Comparison of ENCODE assay signal across 7 mouse cellular contexts in genomic region chr12:59095104-59096025, GRCm38 (mm10). TPM values are rescaled to one million over a fixed set of nuclear protein-coding genes. Genes with fewer than 3 reads are reported as not detected.
DNase-seq lines count a peak whose midpoint lies in the region; ATAC-seq and TF ChIP-seq lines count a peak whose summit lies in the region.

Gene Mia2 (plus strand): TSS chr12:59095799.

- CTCF ChIA-PET in Patski (lab: Charles Lee): interaction anchor here (0.7 to 1.9 kb wide), 3 partner anchors 19 to 34 kb away, joined by 3 to 5 read pairs (median 4); partner anchors contain the start of genes Pnn and Trappc6b

- peak within 1 kb of the TSS; percentile 28; the same call in 1 of the 2 replicates for H3K9ac ChIP-seq in liver, embryonic 11.5 days (ENCODE audit: low read depth, low read length)
- H3K9ac ChIP-seq in neural tube, embryonic 13.5 days: no peak within 1 kb of the TSS

- TF ChIP-seq CTCF in Patski (IDR thresholded peaks at IDR 0.05): no peak
- no peak for TF ChIP-seq CTCF in brain, embryonic 14.5 days (IDR thresholded peaks at IDR 0.05; ENCODE audit: borderline replicate concordance, extremely low read depth, insufficient read depth, insufficient read length)

- no peak for TF ChIP-seq POLR2A in brain, embryonic 14.5 days (IDR thresholded peaks at IDR 0.05; ENCODE audit: borderline replicate concordance, extremely low read depth, insufficient read depth, insufficient read length, poor library complexity, severe bottlenecking)

- H3K36me3 ChIP-seq in liver, embryonic 11.5 days (ENCODE audit: control insufficient read depth, insufficient read depth, low read length): no peaks in the 10 kb centered on the region
- H3K36me3 ChIP-seq in neural tube, embryonic 13.5 days: no peaks in the 10 kb centered on the region

- peak within 1 kb of the TSS; percentile 56; the same call in 1 of the 2 replicates for H3K27ac ChIP-seq in liver, embryonic 11.5 days (ENCODE audit: low read depth, low read length)
- H3K27ac ChIP-seq in neural tube, embryonic 13.5 days (replicated peaks): no peak within 1 kb of the TSS

- peak; percentile 66 for DNase-seq in Patski (ENCODE audit: low read depth, low spot score)
- DNase-seq in brain, embryonic 14.5 days (ENCODE audit: low read depth): no peak
- DNase-seq in kidney, adult 11 months: peak; percentile 85
- DNase-seq in liver, embryonic 11.5 days (ENCODE audit: low spot score): no peak
- DNase-seq in cerebellum, postnatal 4 days (ENCODE audit: low spot score in 2 of 2): no peak

- no peaks in the 10 kb centered on the region for H3K4me1 ChIP-seq in liver, embryonic 11.5 days (replicated peaks; ENCODE audit: control insufficient read depth, insufficient read depth, low read length)
- H3K4me1 ChIP-seq in neural tube, embryonic 13.5 days (replicated peaks): no peaks in the 10 kb centered on the region

- in situ Hi-C loops in Patski (cut with MboI; ENCODE audit: low pct_unique_long_range_greater_than_20kb): no loop called here

- ATAC-seq in Patski: peak; percentile 98
- ATAC-seq in granulocyte monocyte progenitor cell, adult 5-6 weeks (replicated peaks; ENCODE audit: poor library complexity, severe bottlenecking): no peak
- ATAC-seq in liver, embryonic 11.5 days (replicated peaks; ENCODE audit: low FRiP score): 0 out of 2 replicates have a peak, but pooled peaks have one; percentile 43
- ATAC-seq in neural tube, embryonic 13.5 days (ENCODE audit: low read depth): no peak

- peak within 1 kb of the TSS; percentile 37 for H3K4me3 ChIP-seq in liver, embryonic 11.5 days (ENCODE audit: low read depth, low read length)
- H3K4me3 ChIP-seq in neural tube, embryonic 13.5 days: no peak within 1 kb of the TSS

- H3K27me3 ChIP-seq in Patski: no peaks in the 10 kb centered on the region
- no peaks in the 10 kb centered on the region for H3K27me3 ChIP-seq in liver, embryonic 11.5 days (replicated peaks; ENCODE audit: control insufficient read depth, insufficient read depth, low read length)
- no peaks in the 10 kb centered on the region for H3K27me3 ChIP-seq in neural tube, embryonic 13.5 days

- H3K4me2 ChIP-seq in liver, embryonic 11.5 days: 0 out of 2 replicates have a peak within 1 kb of the TSS, but pooled peaks have one; percentile 18
- no peak within 1 kb of the TSS for H3K4me2 ChIP-seq in neural tube, embryonic 13.5 days

- H3K9me3 ChIP-seq in liver, embryonic 11.5 days (ENCODE audit: control insufficient read depth, low read length): no peaks in the 10 kb centered on the region
- no peaks in the 10 kb centered on the region for H3K9me3 ChIP-seq in neural tube, embryonic 13.5 days

- POLR2A ChIA-PET in Patski (lab: Charles Lee): interaction anchor here (0.5 to 1.9 kb wide), 3 partner anchors 27 to 70 kb away, joined by 3 to 6 read pairs (median 3); no protein-coding TSS in a partner anchor

- 78% methylated on average over 19 of the region's 19 CpGs for WGBS in liver, embryonic 11.5 days
- 78% methylated on average over 19 of the region's 19 CpGs for WGBS in neural tube, embryonic 13.5 days

RNA-seq across cellular contexts. Expression of gene Mia2, which starts in this region (rescaled TPM):
- polyA plus RNA-seq in Patski (2021): 103 TPM
- polyA plus RNA-seq in brain, embryonic 14.5 days (2012; rRNA removed): 37.8 and 37.9 TPM in 2 replicates
- 86.2 and 124 TPM in 2 replicates for total RNA-seq in granulocyte monocyte progenitor cell, adult 5-6 weeks (2014; fragmentation: Nextera tagmentation)
- total RNA-seq in granulocyte monocyte progenitor cell, adult 5-6 weeks (2017): 119 and 151 TPM in 2 replicates
- 79.7 and 85.8 TPM in 2 replicates for polyA plus RNA-seq in liver, embryonic 11.5 days (2014; fragmentation: Nextera tagmentation; extraction: Ambion mirVana)
- 46.2 and 46.3 TPM in 2 replicates for polyA plus RNA-seq in neural tube, embryonic 13.5 days (2015; fragmentation: Nextera tagmentation; extraction: Ambion mirVana)

Comparison
In these comparisons a context has a peak if more than half of its experiments do, and no peak if none do; other contexts are left out.
1. ATAC-seq: peak in Patski (single experiment) and liver, embryonic 11.5 days (single experiment); none in granulocyte monocyte progenitor cell, adult 5-6 weeks (single experiment) and neural tube, embryonic 13.5 days (single experiment).
2. DNase-seq: peak in Patski (single experiment) and kidney, adult 11 months (single experiment); none in brain, embryonic 14.5 days (single experiment), liver, embryonic 11.5 days (single experiment) and cerebellum, postnatal 4 days (0 of 2).